Comparison of ENCODE assay signal across 14 mouse cellular contexts in genomic region chr3:147163126-147163525, GRCm38 (mm10).
A peak's percentile ranks its signal among the peaks of the same experiment; 100 is the strongest.
DNase-seq lines count a peak whose midpoint lies in the region; ATAC-seq and TF ChIP-seq lines count a peak whose summit lies in the region.
"Had no signal": no experiment of that assay in that cellular context is flagged by ENCODE, and none has a peak within 500 bp of the region (broad histone marks: within the 10 kb centered on the region; RNA-seq: fewer than 3 reads in every experiment).

No protein-coding gene starts in this region.

- H3K27ac ChIP-seq in hindbrain, embryonic 16.5 days (ENCODE audit: low read depth, low read length), result no peak overlapping the region
- no peak overlapping the region for H3K27ac ChIP-seq in hindbrain, embryonic 12.5 days
- H3K27ac ChIP-seq in embryonic fibroblast, embryonic 13.5 days (ENCODE audit: insufficient read depth, low read length), result peak overlapping the region; percentile 13; the same call in 1 of the 2 replicates
- H3K27ac ChIP-seq in neural tube, embryonic 15.5 days (replicated peaks), result peak overlapping the region; percentile 49; the same call in 1 of the 2 replicates
- H3K27ac ChIP-seq: liver, embryonic 13.5 days had no signal

- no peak overlapping the region for H3K4me2 ChIP-seq in hindbrain, embryonic 16.5 days (ENCODE audit: low read length)
- no peak overlapping the region for H3K4me2 ChIP-seq in hindbrain, embryonic 12.5 days (replicated peaks)
- no peak overlapping the region for H3K4me2 ChIP-seq in neural tube, embryonic 15.5 days
- H3K4me2 ChIP-seq: heart, embryonic 12.5 days; liver, embryonic 13.5 days had no signal

- no peaks in the 10 kb centered on the region for H3K36me3 ChIP-seq in hindbrain, embryonic 16.5 days (ENCODE audit: control insufficient read depth, insufficient read depth, low read length)
- no peaks in the 10 kb centered on the region for H3K36me3 ChIP-seq in hindbrain, embryonic 12.5 days
- H3K36me3 ChIP-seq in neural tube, embryonic 15.5 days, result no peaks in the 10 kb centered on the region
- H3K36me3 ChIP-seq: heart, embryonic 12.5 days; liver, embryonic 13.5 days had no signal

- ATAC-seq in hindbrain, embryonic 16.5 days, result 0 out of 2 replicates have a peak, but pooled peaks have one; percentile 17
- ATAC-seq in hindbrain, embryonic 12.5 days (ENCODE audit: low FRiP score), result no peak
- ATAC-seq in neural tube, embryonic 15.5 days (ENCODE audit: low FRiP score), result no peak
- ATAC-seq: intestine, embryonic 16.5 days had no signal

- H3K27me3 ChIP-seq in hindbrain, embryonic 16.5 days (replicated peaks; ENCODE audit: control insufficient read depth, insufficient read depth, low read length), result no peaks in the 10 kb centered on the region
- H3K27me3 ChIP-seq in hindbrain, embryonic 12.5 days, result no peaks in the 10 kb centered on the region
- no peaks in the 10 kb centered on the region for H3K27me3 ChIP-seq in neural tube, embryonic 15.5 days (replicated peaks)
- H3K27me3 ChIP-seq: heart, embryonic 12.5 days; liver, embryonic 13.5 days had no signal

- no peak overlapping the region for H3K9ac ChIP-seq in hindbrain, embryonic 16.5 days (ENCODE audit: low read depth, low read length)
- H3K9ac ChIP-seq in hindbrain, embryonic 12.5 days, result no peak overlapping the region
- no peak overlapping the region for H3K9ac ChIP-seq in neural tube, embryonic 15.5 days (replicated peaks)
- H3K9ac ChIP-seq: heart, embryonic 12.5 days; liver, embryonic 13.5 days had no signal

- H3K4me3 ChIP-seq in hindbrain, embryonic 16.5 days (ENCODE audit: low read length), result no peak overlapping the region
- H3K4me3 ChIP-seq in hindbrain, embryonic 12.5 days, result no peak overlapping the region
- no peak overlapping the region for H3K4me3 ChIP-seq in embryonic fibroblast, embryonic 13.5 days (ENCODE audit: insufficient read depth, low read length)
- no peak overlapping the region for H3K4me3 ChIP-seq in neural tube, embryonic 15.5 days (replicated peaks)
- H3K4me3 ChIP-seq: heart, embryonic 12.5 days; liver, embryonic 13.5 days had no signal

- H3K9me3 ChIP-seq in hindbrain, embryonic 16.5 days (ENCODE audit: control insufficient read depth, low read length), result no peaks in the 10 kb centered on the region
- H3K9me3 ChIP-seq in hindbrain, embryonic 12.5 days (replicated peaks), result no peaks in the 10 kb centered on the region
- H3K9me3 ChIP-seq in neural tube, embryonic 15.5 days (replicated peaks), result no peaks in the 10 kb centered on the region
- H3K9me3 ChIP-seq: heart, embryonic 12.5 days; liver, embryonic 13.5 days had no signal

- H3K4me1 ChIP-seq in hindbrain, embryonic 16.5 days (ENCODE audit: control insufficient read depth, insufficient read depth, low read depth, low read length), result peaks cover 2% of the 10 kb centered on the region; the same call in 1 of the 2 replicates
- no peaks in the 10 kb centered on the region; the same call in 1 of the 2 replicates for H3K4me1 ChIP-seq in hindbrain, embryonic 12.5 days
- peaks cover 2% of the 10 kb centered on the region; the same call in 1 of the 2 replicates for H3K4me1 ChIP-seq in embryonic fibroblast, embryonic 13.5 days (ENCODE audit: control insufficient read depth, insufficient read depth, low read length)
- peaks cover 8% of the 10 kb centered on the region for H3K4me1 ChIP-seq in neural tube, embryonic 15.5 days
- H3K4me1 ChIP-seq: liver, embryonic 13.5 days had no signal

- WGBS in hindbrain, embryonic 16.5 days, result 80% methylated on average over 10 of the region's 10 CpGs
- 94% methylated on average over 10 of the region's 10 CpGs for WGBS in hindbrain, embryonic 12.5 days
- WGBS in neural tube, embryonic 15.5 days, result 86% methylated on average over 10 of the region's 10 CpGs

- peak; percentile 36 for DNase-seq in gastrocnemius, adult 18-20 months (ENCODE audit: low spot score)
- no peak for DNase-seq in gastrocnemius, postnatal 36 days
- no peak for DNase-seq in thymus, postnatal 36 days
- DNase-seq: cerebellum, adult 9-10 months; kidney, postnatal 10 days; layer of hippocampus, adult 9-11 months; liver, embryonic 13.5 days; thymus, adult 18-20 months had no signal

- no peak for TF ChIP-seq POLR2A in embryonic fibroblast, embryonic 13.5 days (IDR thresholded peaks at IDR 0.05; ENCODE audit: low read depth, low read length)

- TF ChIP-seq CTCF in embryonic fibroblast, embryonic 13.5 days (IDR thresholded peaks at IDR 0.05; ENCODE audit: borderline replicate concordance, insufficient read depth, low read length), result no peak

- intact Hi-C loops in gastrocnemius, postnatal 36 days (cut with DNase I), result no loop called here

Comparison
In these comparisons a context has a peak if more than half of its experiments do, and no peak if none do; other contexts are left out.
1. H3K27ac ChIP-seq: peak in embryonic fibroblast, embryonic 13.5 days (single experiment) and neural tube, embryonic 15.5 days (single experiment); none in hindbrain, embryonic 16.5 days (single experiment) and hindbrain, embryonic 12.5 days (single experiment).